Mouse (Mus musculus) left cerebral cortex, postnatal 25 days (tissue): ENCODE measurements around the gene Ddit4. TPM values are rescaled to one million over a fixed set of nuclear protein-coding genes. Genes with fewer than 3 reads are reported as not detected.

Source experiments
- DNase-seq, 2 experiments: peaks; one replicate each; pipeline ENCODE4 v3.0.0; 2022; ENCODE audit warnings: low spot score in 2 of 2, mixed read lengths in 1 of 2
- intact Hi-C: fragments of 180-260 bp; cut with DNase I; formaldehyde crosslinking; loops from one replicate; pipeline ENCODE4 v1.15.1; 2025
- total RNA-seq, 2 experiments: library from RNA; stranded (reverse); gene quantifications; 2 replicates each; pipeline ENCODE4 v1.2.3; 2021

Ddit4 gene
- total RNA-seq, 2 experiments from 2014 or later: 40.8 to 42.6 TPM

DNA sequence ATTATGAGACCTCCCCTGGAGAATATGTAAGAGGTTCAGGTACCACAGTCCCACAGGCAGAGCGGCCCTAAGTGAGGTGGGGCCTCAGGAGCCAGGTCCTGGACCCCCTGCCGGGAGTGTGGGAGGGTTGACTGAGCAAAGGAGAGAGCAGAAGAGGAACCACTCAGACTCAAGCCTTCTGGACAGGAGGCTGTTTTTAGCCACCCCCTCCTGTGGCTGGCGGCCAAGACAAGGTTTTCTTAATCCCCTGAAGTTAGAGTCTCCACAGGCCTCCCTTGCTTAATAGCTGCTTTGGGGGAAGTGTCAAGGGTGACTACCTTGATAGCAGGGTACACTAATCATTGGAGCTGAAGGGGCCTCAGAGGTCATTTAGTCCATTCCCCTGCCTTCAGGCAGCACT, 27.3 kb downstream of the Ddit4 start:
- intact Hi-C loops: no loop called here

DNA sequence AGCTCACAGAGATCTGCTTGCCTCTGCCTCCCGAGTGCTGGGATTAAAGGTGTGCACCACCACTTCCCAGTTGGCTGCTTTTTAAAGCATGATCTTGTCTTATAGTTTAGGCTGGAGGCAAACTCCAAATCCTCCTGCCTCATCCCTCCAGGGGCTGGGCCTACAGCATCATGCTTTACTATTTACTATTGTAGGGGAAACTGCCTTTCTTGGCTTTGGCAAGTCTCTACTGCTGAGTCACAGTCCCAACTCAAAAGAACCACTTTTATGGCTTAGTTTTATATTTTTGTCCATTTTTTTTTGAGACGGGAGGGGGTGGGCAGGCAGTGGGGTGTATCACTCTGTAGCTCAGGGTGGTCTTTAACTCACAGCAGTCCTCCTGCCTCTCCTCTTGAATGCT, 28.1 kb downstream of the Ddit4 start:
- no peak for DNase-seq
- intact Hi-C loops: no loop called here

More for the DNA sequence above, 27.3 kb downstream of the Ddit4 start:
- peak in 1 of 2 experiments; percentile 59 for DNase-seq

DNA sequence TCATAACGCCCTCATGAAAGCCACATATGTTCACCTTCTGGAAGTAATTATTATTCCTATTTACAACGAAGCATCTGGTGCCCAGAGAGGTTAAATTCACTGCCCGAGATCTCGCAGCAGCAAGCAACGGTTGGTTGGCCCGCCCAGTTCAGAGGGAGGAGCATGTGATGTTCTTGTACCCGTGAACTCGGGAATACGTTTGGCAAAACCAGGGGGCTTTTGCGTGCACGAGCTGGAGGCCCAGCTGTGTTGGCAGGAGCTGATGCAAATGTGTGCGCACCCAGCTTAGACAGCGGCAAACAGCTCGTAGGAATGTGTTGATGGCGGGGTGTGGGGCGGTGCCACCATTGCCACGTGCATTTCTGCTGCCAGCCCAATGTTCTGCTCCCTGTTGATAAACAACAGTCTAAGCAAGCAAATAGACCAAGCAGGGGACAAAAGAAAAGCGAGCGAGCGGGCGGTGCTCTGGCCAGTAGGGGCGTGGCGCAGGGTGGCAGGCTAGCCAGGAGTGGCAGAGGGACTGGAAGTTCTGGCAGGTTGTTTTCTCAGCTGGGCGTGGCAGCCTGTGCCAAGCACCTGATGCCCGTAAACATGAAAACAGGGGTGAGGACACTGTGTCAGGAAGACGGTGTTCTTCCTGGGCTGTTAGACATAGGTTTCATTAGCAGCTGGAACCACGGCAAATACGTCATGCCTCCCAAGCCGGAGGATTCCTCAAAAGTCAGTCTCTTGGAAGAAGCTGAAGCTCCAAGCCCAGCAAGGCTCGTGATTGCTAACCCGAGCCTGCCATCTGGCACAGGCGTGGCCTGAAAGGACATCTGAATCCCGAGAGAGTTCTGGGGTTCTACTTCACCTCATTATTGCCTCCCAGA, 30.6 kb downstream of the Ddit4 start:
- intact Hi-C loops: no loop called here

DNA sequence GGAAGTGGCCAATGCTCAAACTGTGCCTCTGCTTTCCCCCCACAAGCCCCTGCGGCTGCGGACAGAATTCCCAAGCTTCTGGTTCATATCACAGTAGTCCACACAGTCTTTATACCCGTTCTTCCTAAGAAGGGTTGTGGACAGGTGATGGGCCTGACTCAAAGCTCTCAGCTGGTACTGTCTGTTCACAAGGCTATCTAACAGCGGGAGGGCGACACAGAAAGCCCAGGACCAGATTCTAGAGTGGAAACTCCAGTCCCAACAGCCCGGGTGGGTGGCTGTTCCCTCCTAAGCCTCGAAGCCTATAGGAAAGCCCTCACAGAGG, 31.2 kb downstream of the Ddit4 start:
- intact Hi-C loops: no loop called here
- DNase-seq: no peak

More for the DNA sequence above, 30.6 kb downstream of the Ddit4 start:
- peak; percentile 43 to 65 for DNase-seq

DNA sequence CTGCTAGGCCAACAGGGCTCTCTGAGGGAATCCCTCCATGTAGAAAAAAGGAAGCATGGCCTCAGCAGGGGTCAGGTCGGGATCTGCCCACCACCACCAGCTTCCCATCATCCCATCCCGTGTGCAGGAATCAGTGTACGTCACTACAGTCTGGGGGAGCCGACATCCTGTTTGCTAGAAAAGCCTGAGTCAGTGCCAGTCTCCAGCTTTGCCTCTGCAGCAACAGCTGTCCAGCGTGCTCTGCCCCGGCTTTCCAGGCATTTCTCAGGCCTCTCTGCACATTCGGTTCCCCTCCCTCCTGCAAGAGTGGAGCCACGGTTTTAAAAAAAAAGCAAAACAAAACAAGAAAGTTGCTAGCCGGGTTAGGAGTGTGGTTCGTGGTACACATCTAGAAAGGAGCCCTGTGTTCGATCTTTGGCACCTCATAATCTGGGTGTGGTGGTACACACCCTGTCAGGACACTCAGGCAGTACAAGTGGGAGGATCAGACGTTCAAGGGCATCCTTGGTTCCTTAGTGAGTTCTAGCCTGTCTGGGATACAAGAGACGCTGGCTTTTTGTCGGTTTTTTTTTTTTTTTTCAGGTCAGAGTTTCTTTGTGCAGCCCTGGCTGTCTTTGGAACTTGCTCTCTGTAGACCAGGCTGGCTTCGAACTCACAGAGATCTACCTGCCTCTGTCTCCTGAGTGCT, 32.0 kb downstream of the Ddit4 start:
- DNase-seq: no peak
- intact Hi-C loops: no loop called here

DNA sequence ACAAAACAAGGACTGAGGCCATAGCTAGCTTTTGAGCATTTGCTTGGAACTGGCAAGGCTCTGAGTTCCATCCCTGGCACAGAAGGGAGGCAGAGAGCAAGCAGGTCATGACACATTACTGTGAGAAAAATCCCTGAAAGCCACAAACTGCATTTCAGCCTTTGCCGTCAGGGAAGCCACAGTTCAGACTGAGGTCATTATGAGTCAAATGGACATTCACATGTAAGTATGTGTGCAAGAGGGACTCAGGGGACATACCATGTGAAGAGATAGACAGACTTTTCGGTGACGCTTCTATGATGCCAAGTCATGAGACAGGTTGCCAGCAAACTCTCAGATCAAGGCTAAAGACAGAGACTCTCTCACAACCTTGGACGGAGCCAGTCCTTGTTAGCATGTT, 33.5 kb downstream of the Ddit4 start:
- no peak for DNase-seq
- intact Hi-C loops: no loop called here

DNA sequence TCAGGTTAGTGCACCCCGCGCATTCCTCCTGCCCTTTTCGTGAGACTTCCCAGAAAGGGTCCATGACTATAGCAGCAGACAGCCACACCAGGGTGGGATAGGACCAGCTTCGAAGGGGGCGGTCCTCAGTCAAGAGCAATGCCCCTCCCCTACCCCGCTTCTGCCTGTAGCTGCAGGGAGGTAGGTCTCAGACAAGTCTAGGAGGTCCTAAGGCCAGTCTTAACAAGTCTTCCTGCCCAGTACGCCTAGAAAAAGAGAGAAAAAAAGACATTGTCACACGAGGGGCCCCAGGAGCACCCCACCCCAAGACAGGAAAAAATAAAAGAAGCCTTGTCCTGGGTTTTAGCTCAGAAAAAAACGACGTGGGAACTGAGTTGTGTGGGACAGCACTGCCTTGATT, 35.0 kb downstream of the Ddit4 start:
- intact Hi-C loops: no loop called here
- no peak for DNase-seq

DNA sequence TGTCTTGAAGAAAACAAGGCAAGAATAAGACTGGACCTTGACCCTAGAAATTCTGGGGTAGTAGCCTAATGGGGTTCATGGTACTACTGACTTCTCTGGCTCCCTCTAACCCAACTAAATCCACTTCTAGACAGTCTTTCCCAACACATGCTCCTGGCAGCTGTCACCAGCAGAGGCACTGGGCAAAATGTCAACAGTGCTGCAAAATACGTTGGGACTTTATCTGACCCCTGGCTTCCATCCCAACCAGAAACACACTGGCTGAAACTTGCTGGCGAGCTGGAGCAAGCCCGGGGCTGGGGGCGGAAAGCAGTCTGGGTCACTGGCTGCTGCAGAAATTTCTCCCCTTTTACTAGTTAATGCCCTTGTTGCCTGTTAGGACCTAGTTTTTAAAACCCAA, 35.5 kb downstream of the Ddit4 start:
- no peak for DNase-seq
- intact Hi-C loops: no loop called here

DNA sequence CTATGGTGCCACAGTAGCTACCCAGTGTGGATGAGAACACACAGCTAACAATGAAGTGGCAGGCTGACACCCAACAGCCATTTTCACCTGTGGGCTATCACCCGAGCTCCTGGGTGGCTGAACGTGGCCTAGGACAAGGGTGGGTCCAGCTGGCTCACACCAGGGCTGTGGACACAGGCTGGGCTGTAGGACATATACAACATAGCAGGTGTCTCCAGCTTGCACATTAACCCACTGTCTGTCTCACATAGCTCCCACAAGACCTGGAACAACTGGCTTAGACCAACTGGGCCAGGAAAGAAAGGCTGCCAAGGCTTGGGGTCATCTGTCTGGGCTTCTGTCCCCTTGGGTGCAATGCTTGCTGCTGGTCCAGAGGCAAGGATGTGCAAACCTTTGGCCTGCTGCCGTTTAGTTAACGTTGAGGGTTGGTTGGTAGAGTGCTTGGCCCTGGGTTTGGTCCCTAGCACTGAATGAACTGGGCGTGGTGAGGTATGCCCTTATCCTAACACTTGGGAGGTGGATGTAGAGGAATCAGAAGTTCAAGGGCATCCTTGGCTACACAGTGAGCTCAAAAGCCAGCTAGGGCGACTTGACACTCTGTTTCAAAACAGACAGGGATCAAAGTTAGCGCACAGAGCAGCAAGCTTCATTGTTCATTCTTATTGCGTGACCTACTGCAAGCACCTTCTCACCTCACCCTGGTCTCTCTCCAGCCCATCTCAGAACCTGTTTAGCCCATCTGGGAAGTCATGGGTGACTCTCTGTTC, 36.3 kb downstream of the Ddit4 start:
- intact Hi-C loops: no loop called here
- DNase-seq: no peak

DNA sequence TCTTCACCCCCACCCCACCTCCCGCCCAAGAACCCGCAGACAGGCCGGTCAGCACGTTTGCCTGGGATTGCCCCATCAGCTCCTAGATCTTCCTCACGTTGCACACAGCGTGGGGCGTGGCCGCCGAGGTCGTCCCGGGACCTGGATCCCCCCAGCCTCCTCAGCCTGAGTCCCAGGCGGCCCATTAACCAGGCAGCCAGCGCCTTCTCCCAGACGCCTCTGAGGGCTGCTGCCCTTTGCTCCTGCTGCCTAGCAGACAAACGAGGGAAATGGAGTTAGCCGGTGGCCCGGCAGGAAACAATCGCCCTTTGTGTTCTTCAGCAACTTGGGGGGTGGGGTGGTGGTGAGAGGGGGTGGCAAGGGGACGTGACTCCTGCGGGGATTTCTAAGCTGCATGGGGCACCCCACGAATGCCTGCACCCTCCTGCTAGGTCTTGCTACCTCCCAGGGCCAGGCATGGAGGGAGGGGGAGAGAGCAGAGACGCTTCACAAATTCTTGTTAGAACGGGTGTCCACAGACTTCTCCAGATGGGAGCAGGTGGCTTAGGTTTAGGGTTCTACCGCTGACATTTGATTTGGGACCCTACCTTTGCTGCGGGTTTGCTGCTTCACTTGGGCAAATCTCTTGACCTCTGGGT, 40.0 kb downstream of the Ddit4 start:
- intact Hi-C loops: no loop called here
- DNase-seq: no peak

DNA sequence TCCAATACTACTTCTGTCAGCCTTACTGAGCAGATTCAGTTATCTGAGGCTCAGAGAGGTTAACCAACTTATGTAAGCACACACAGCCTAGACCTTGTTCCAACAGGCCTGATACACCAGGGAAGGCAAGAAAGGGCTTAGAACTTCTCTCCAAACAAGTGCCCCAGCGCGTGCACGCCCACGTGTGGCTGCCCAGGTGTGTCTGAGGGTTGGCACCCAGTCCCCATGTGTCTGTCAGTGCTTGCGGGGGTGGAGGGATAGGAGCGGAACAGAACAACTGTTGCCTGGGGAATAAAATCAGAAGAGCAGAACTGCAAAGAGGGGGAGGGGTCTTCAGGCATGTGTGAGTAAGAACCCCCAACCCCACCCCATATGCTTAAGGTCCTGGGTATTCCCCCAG, 40.5 kb downstream of the Ddit4 start:
- intact Hi-C loops: no loop called here
- DNase-seq: no peak

DNA sequence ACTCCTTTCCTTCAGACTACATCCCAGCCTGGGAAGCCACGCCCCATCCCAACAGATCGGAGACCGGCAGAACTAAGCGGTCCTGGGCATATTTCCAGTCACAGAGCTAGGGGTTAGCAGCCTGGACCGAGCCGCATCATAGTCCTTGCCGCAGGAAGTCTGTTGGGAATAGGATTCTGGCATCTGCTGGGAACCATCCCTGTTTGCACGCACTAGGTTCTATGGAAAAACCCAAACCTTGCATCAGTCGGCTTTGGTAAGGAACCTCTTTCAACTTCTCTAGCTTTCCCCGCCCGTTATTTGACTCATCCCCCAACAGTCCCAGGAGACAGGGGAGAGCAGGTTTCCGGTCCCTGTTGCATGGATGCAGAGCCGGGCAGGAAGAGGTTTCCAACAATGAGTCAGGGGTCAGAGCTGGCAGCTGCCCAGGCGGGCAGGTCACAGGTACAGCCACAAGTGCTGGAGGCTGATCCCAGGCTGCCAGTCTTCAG, 42.2 kb downstream of the Ddit4 start:
- intact Hi-C loops: no loop called here
- peak in 1 of 2 experiments; percentile 43 for DNase-seq

DNA sequence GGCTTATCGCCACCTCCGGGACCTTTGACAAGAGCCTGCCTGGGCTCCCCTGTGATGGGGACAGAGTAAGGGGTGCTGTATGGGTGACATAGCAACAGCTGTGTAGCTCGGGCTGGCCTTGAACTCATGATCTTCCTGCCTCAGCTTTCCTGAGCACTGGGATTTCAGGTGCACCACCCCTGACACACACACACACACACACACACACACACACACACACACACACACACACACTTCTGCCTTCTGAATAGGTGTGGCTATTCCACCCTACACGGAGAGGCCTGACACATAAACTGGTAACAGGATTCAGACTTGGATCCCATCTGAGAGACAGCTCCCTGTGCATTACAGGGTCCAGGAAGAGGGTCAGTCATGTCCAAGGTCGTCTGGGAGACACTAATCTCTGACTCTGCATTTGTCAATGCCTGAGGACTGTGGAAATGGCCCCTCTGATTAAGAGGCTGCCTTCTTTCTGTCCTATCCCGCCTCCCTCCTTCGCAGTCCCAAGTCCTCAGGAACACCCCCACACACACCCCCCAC, 42.8 kb downstream of the Ddit4 start:
- DNase-seq: no peak
- intact Hi-C loops: no loop called here

DNA sequence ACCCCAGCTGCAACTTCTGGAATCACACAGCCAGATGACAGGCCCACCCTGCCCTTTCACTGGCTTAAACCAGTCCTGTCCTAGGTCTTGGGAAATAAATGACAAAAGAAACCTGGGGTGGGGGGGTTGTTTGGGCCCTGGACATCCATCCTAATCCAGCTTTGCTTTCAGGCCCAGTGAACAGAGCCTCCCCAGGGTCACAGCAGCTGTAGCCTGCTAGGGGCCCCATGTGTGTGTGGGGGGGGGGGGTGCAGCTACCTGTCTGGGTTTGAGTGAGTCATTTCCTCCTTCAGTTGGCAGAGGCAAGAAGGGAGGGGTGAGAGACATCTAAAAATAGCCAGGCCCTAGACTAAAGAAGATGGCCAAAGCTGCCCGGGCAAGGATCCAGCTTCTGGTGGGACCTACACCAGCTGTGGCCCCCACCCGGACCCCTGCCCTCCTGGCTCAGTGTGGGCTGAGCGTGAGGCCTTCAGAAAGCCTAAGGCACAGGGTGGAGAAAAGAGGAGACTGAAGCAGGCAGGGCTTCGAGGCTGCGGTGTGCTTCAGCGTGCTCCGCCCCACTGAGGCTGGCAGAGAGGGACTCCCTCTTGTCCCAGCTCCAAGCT, 43.8 kb downstream of the Ddit4 start:
- intact Hi-C loops: no loop called here
- no peak for DNase-seq

DNA sequence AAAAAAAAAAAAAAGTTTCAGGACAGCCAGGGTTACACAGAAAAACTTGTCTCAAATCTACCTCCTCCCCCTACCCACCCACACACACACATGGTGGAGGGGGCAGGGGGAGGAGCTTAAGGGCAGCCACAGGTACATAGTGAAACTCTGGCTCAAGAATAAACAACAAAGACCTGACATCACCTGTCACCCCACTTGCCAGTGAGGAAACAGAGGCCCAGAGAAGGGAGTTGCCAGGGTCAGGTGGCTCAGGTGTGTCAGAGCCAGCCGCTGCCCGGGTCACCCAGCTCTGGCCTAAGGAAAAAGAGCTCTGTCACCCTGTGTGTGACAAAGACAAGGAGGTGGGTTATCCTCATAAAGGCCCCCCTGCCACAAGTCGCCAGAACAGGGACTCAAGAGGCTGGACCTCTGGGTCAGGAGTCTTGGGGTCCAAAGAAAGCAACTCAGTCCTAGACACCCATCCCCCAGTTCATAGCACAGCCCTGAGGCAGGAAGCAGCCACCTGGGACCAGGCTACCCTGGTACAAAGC, 44.5 kb downstream of the Ddit4 start:
- intact Hi-C loops: no loop called here
- no peak for DNase-seq

DNA sequence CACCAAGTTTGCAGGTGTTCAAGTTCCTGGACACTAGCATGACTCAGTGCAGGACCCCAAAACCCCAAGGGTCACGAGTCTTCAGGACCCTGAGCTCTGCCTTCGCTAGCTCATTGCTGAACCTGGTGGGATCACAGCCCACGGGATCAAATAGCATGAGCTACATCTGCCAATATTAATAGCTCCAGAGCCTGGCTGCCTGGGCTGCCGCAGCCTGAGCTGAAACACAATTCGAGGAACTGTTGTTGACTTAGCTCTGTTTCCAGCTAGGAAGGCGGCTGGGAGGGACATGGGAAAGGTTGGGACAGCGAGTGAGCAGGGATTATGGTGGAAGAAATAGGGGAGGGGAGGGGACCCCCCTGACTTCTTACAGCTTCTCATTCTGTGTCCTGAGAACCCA, 48.5 kb downstream of the Ddit4 start:
- intact Hi-C loops: no loop called here
- DNase-seq: no peak

DNA sequence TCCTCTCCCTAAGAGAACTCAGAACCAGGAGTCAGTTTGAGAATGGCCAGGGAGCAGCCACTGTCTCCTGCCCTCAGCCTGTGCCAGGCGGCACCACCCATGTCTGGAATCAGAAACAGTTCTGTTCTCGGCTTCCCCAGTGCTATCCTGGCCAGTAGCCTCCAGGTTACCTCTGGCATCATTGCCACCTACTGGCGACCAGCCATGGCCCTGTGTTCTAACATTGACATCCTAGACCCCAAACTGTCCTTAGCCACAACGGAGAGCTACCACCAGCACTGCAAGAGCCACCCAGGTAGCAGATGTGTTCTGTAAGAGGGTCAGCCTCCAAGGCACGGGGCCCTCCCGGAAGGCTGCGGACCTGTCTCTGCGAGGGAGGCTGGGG, 49.0 kb downstream of the Ddit4 start:
- no peak for DNase-seq
- intact Hi-C loops: no loop called here

DNA sequence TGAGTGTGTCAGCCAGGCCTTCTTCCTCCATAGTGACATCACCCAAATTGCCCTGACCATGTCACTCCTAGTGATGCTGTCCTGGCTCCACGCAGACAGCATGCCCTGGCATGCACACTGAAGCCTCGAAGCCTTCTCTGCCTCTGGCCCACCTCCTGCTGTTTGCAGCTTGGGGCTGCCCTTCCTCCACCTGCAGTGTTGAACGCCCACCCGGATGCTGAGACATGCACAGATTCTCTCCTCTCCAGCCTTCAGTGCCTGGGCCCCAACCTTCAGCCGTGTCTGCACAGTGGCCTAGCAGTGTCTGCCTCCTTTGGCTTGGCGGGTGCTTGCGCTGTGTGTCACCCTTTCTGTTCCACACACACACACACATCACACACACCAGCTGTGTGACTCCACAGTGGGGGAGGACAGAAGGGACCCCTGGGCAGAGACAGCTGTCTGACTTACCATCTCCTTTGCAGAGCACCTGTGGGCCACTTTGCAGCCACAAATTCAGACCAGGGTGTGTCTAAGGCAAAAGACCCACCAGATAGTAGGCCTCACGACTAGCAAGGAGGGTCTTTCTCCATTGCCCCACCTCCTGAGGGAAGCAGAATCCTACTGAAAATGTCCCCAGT, 49.5 kb downstream of the Ddit4 start:
- intact Hi-C loops: no loop called here
- DNase-seq: peak in 1 of 2 experiments; percentile 52

DNA sequence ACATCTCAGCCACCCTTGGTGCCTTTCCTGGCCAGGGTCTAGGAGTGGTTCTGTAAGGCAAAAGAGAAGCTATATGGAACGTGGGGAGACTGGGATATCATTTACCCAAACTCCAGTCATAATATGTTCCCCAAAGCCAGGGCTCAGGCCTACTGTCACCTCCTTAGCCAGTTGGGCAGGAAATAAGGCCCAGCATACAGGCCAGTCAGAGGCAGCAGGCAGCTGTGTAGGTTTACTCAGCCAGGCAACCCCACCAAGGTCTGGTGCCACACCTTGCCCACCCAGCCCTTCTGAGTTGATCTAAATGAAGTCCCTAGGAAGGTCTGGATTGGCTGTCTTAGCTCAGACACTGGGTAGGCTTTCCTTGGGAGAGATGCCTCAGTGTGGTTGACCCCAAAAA, 50.2 kb downstream of the Ddit4 start:
- no peak for DNase-seq
- intact Hi-C loops: no loop called here
